Mouse (Mus musculus) liver, postnatal 0 days (tissue): ENCODE results near the gene Cab39l.

Experiments
- CTCF ChIP-seq: sonication (generic); IDR thresholded peaks from 2 replicates; pipeline ENCODE4 v1.5.1; 2016; ENCODE audit warnings: antibody characterized with exemption, low read depth
- EP300 ChIP-seq: IDR thresholded peaks from 2 replicates; pipeline ENCODE4 v1.6.1; 2016; ENCODE audit warnings: antibody characterized with exemption, low read depth, mild to moderate bottlenecking

DNA sequence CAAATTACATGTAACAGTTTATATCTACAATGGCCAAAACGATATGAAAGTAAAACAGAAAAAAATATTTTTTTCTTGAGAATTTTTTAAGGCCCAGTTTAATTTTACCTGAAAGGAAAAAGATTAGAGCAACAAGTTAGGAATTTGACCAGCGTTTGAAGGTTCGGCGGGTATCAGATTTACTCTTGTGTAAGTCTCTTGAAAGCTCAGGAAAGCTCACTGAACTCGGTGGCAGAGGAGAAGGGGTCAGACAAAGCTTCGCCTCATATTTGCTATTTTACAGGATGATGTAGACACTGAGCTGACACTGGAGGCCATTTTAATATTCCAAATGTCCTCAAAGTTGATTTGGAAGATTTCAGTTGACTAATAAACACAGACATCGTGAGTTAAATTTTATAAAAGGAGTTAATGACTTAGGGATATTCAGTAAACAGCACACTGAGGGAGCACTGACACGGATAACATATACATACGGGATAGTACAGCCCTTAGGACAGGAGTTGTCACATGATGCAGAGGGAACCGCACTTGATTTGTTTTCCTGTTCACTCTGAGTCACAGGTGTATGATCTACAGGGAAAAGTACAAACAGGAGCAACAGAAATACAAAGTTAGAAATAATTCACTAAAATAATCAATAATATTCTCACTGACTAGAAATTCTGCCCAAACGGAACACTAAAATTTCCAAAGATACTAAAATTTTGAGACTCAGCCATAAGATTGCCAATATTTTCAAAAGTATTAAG is 17.7 kb upstream of the Cab39l start:
- TF ChIP-seq CTCF (no peak), EP300 (no peak)
